Mouse (Mus musculus): ENCODE measurements around the gene Bcap31. TPM values are rescaled to one million over a fixed set of nuclear protein-coding genes. Genes with fewer than 3 reads are reported as not detected.

Gene Bcap31
- polyA plus RNA-seq, 1 experiment from 2014 or later, result 101 TPM

- H3K4me2 ChIP-seq (replicated peaks), result peak overlapping the region; percentile 64; the same call in 1 of the 2 replicates
- H3K9me3 ChIP-seq, result no peaks in the 10 kb centered on the region
- peaks cover 37% of the 10 kb centered on the region for H3K4me1 ChIP-seq
- no peaks in the 10 kb centered on the region for H3K36me3 ChIP-seq
- H3K9ac ChIP-seq (replicated peaks), result no peak overlapping the region
- H3K27me3 ChIP-seq, result no peaks in the 10 kb centered on the region
- no peak for ATAC-seq (replicated peaks)
- H3K4me3 ChIP-seq, result no peak overlapping the region
- 45% methylated on average over 3 of the region's 3 CpGs for WGBS
- H3K27ac ChIP-seq (replicated peaks), result no peak overlapping the region
Observed at GRCm38 (mm10) chrX:73718271-73718670, 2.3 kb upstream of the Bcap31 start.

GRCm38 (mm10) chrX:73717667-73718066, 1.7 kb upstream of the Bcap31 start:
- ATAC-seq (replicated peaks), result no peak
- H3K4me1 ChIP-seq, result peaks cover 37% of the 10 kb centered on the region
- H3K9me3 ChIP-seq, result no peaks in the 10 kb centered on the region
- H3K4me2 ChIP-seq (replicated peaks), result peak overlapping the region; percentile 64
- H3K36me3 ChIP-seq, result no peaks in the 10 kb centered on the region
- no peak overlapping the region for H3K27ac ChIP-seq (replicated peaks)
- H3K9ac ChIP-seq (replicated peaks), result 0 out of 2 replicates have a peak overlapping the region, but pooled peaks have one; percentile 52
- H3K4me3 ChIP-seq, result no peak overlapping the region
- WGBS, result 71% methylated on average over 11 of the region's 11 CpGs
- H3K27me3 ChIP-seq, result no peaks in the 10 kb centered on the region

GRCm38 (mm10) chrX:73716709-73717545, 952 bp upstream of the Bcap31 start:
- Histone ChIP-seq H3K4me2 (replicated peaks) (peak overlapping the region; percentile 64), H3K27ac (replicated peaks) (peak overlapping the region; percentile 85), H3K27me3 (no peaks in the 10 kb centered on the region), H3K9me3 (no peaks in the 10 kb centered on the region), H3K4me1 (peaks cover 37% of the 10 kb centered on the region), H3K36me3 (no peaks in the 10 kb centered on the region; the same call in 1 of the 2 replicates), H3K4me3 (peak overlapping the region; percentile 51), H3K9ac (replicated peaks) (peak overlapping the region; percentile 52)
- WGBS, result 34% methylated on average over 30 of the region's 30 CpGs
- ATAC-seq (replicated peaks), result peak; percentile 42

GRCm38 (mm10) chrX:73715476-73716108, 383 bp downstream of the Bcap31 start:
- peak overlapping the region; percentile 64 for H3K4me2 ChIP-seq (replicated peaks)
- 0 out of 2 replicates have a peak, but pooled peaks have one; percentile 7 for ATAC-seq (replicated peaks)
- H3K4me3 ChIP-seq, result peak overlapping the region; percentile 51
- 21% methylated on average over 21 of the region's 21 CpGs for WGBS
- no peaks in the 10 kb centered on the region for H3K9me3 ChIP-seq
- H3K4me1 ChIP-seq, result peaks cover 37% of the 10 kb centered on the region
- no peaks in the 10 kb centered on the region for H3K27me3 ChIP-seq
- peak overlapping the region; percentile 48 for H3K9ac ChIP-seq (replicated peaks)
- H3K27ac ChIP-seq (replicated peaks), result peak overlapping the region; percentile 85
- H3K36me3 ChIP-seq, result no peaks in the 10 kb centered on the region; the same call in 1 of the 2 replicates

GRCm38 (mm10) chrX:73700472-73700871, 15.5 kb downstream of the Bcap31 start:
- H3K36me3 ChIP-seq, result no peaks in the 10 kb centered on the region
- no peak for ATAC-seq (replicated peaks)
- H3K9ac ChIP-seq (replicated peaks), result no peak overlapping the region

GRCm38 (mm10) chrX:73690917-73691629, 24.9 kb downstream of the Bcap31 start:
- ATAC-seq (replicated peaks), result peak; percentile 55; the same call in 1 of the 2 replicates
- Histone ChIP-seq H3K27me3 (no peaks in the 10 kb centered on the region), H3K9ac (replicated peaks) (no peak overlapping the region), H3K4me1 (no peaks in the 10 kb centered on the region), H3K9me3 (no peaks in the 10 kb centered on the region), H3K27ac (replicated peaks) (no peak overlapping the region), H3K36me3 (peaks cover 8% of the 10 kb centered on the region; the same call in 1 of the 2 replicates), H3K4me2 (replicated peaks) (no peak overlapping the region), H3K4me3 (no peak overlapping the region)
- 75% methylated on average over 5 of the region's 5 CpGs for WGBS

More at GRCm38 (mm10) chrX:73700472-73700871, 15.5 kb downstream of the Bcap31 start:
- 89% methylated on average over 1 of the region's 1 CpGs for WGBS
- Histone ChIP-seq H3K27ac (replicated peaks) (no peak overlapping the region), H3K4me1 (no peaks in the 10 kb centered on the region), H3K4me2 (replicated peaks) (no peak overlapping the region), H3K9me3 (no peaks in the 10 kb centered on the region), H3K27me3 (no peaks in the 10 kb centered on the region), H3K4me3 (no peak overlapping the region)

GRCm38 (mm10) chrX:73685629-73686028, 30.3 kb downstream of the Bcap31 start:
- no peak overlapping the region for H3K9ac ChIP-seq (replicated peaks)
- H3K4me1 ChIP-seq, result no peaks in the 10 kb centered on the region
- H3K36me3 ChIP-seq, result peaks cover 12% of the 10 kb centered on the region; the same call in 1 of the 2 replicates
- H3K27me3 ChIP-seq, result no peaks in the 10 kb centered on the region
- no peak overlapping the region for H3K4me3 ChIP-seq
- H3K27ac ChIP-seq (replicated peaks), result no peak overlapping the region
- H3K4me2 ChIP-seq (replicated peaks), result no peak overlapping the region
- H3K9me3 ChIP-seq, result no peaks in the 10 kb centered on the region
- WGBS, result 81% methylated on average over 3 of the region's 3 CpGs
- ATAC-seq (replicated peaks), result no peak

GRCm38 (mm10) chrX:73684978-73685377, 31.0 kb downstream of the Bcap31 start:
- no peak for ATAC-seq (replicated peaks)
- no peaks in the 10 kb centered on the region for H3K4me1 ChIP-seq
- H3K36me3 ChIP-seq, result peaks cover 13% of the 10 kb centered on the region; the same call in 1 of the 2 replicates
- no peak overlapping the region for H3K4me3 ChIP-seq
- no peak overlapping the region for H3K9ac ChIP-seq (replicated peaks)
- H3K27ac ChIP-seq (replicated peaks), result no peak overlapping the region
- H3K27me3 ChIP-seq, result no peaks in the 10 kb centered on the region
- no peaks in the 10 kb centered on the region for H3K9me3 ChIP-seq
- H3K4me2 ChIP-seq (replicated peaks), result no peak overlapping the region

GRCm38 (mm10) chrX:73684156-73684555, 31.8 kb downstream of the Bcap31 start:
- peaks cover 12% of the 10 kb centered on the region; the same call in 1 of the 2 replicates for H3K36me3 ChIP-seq
- ATAC-seq (replicated peaks), result no peak
- no peaks in the 10 kb centered on the region for H3K4me1 ChIP-seq
- H3K4me3 ChIP-seq, result no peak overlapping the region
- H3K4me2 ChIP-seq (replicated peaks), result no peak overlapping the region
- H3K27ac ChIP-seq (replicated peaks), result no peak overlapping the region
- no peak overlapping the region for H3K9ac ChIP-seq (replicated peaks)
- 89% methylated on average over 2 of the region's 2 CpGs for WGBS
- H3K27me3 ChIP-seq, result no peaks in the 10 kb centered on the region
- no peaks in the 10 kb centered on the region for H3K9me3 ChIP-seq

GRCm38 (mm10) chrX:73676668-73677067, 39.3 kb downstream of the Bcap31 start:
- no peak overlapping the region for H3K4me3 ChIP-seq
- H3K36me3 ChIP-seq, result peaks cover 3% of the 10 kb centered on the region; the same call in 1 of the 2 replicates
- H3K4me1 ChIP-seq, result peaks cover 22% of the 10 kb centered on the region
- H3K9ac ChIP-seq (replicated peaks), result no peak overlapping the region
- ATAC-seq (replicated peaks), result no peak
- H3K9me3 ChIP-seq, result no peaks in the 10 kb centered on the region
- 94% methylated on average over 4 of the region's 4 CpGs for WGBS
- no peak overlapping the region for H3K4me2 ChIP-seq (replicated peaks)
- no peaks in the 10 kb centered on the region for H3K27me3 ChIP-seq
- no peak overlapping the region for H3K27ac ChIP-seq (replicated peaks)

GRCm38 (mm10) chrX:73675231-73675630, 40.7 kb downstream of the Bcap31 start:
- no peaks in the 10 kb centered on the region; the same call in 1 of the 2 replicates for H3K36me3 ChIP-seq
- WGBS, result 73% methylated on average over 2 of the region's 2 CpGs
- no peaks in the 10 kb centered on the region for H3K9me3 ChIP-seq
- peaks cover 22% of the 10 kb centered on the region for H3K4me1 ChIP-seq
- H3K4me2 ChIP-seq (replicated peaks), result peak overlapping the region; percentile 66
- no peak overlapping the region for H3K27ac ChIP-seq (replicated peaks)
- peak overlapping the region; percentile 67 for H3K4me3 ChIP-seq
- no peaks in the 10 kb centered on the region for H3K27me3 ChIP-seq
- no peak for ATAC-seq (replicated peaks)
- peak overlapping the region; percentile 68 for H3K9ac ChIP-seq (replicated peaks)

Data from forebrain, embryonic 15.5 days (tissue).